Mouse (Mus musculus): ENCODE results near the gene Tac2. TPM values are rescaled to one million over a fixed set of nuclear protein-coding genes. Genes with fewer than 3 reads are reported as not detected.

Gene Tac2
- polyA plus RNA-seq, 1 experiment from 2014 or later: 0.41 TPM

GRCm38 (mm10) chr10:127763914-127764680 is 39.8 kb downstream of the Tac2 start:
- H3K27me3 ChIP-seq (ENCODE audit: control insufficient read depth, insufficient read depth, low read length): no peaks in the 10 kb centered on the region
- H3K4me3 ChIP-seq (replicated peaks; ENCODE audit: low read length): no peak overlapping the region
- DNase-seq (ENCODE audit: low spot score): no peak
- H3K36me3 ChIP-seq (replicated peaks; ENCODE audit: control insufficient read depth, insufficient read depth): no peaks in the 10 kb centered on the region
- no peak overlapping the region for H3K27ac ChIP-seq
- 66% methylated on average over 12 of the region's 12 CpGs for WGBS
- no peak overlapping the region for H3K9ac ChIP-seq
- H3K9me3 ChIP-seq (ENCODE audit: control insufficient read depth, low read length): no peaks in the 10 kb centered on the region
- no peak overlapping the region for H3K4me2 ChIP-seq (replicated peaks)
- no peak for ATAC-seq (ENCODE audit: low FRiP score)
- H3K4me1 ChIP-seq (replicated peaks; ENCODE audit: control insufficient read depth, insufficient read depth, low read length): no peaks in the 10 kb centered on the region

GRCm38 (mm10) chr10:127766564-127766963 is 42.3 kb downstream of the Tac2 start:
- WGBS: 93% methylated on average over 1 of the region's 1 CpGs
- no peak overlapping the region for H3K4me2 ChIP-seq (replicated peaks)
- H3K4me1 ChIP-seq (replicated peaks; ENCODE audit: control insufficient read depth, insufficient read depth, low read length): no peaks in the 10 kb centered on the region
- H3K9ac ChIP-seq: no peak overlapping the region
- ATAC-seq (ENCODE audit: low FRiP score) (no peak), DNase-seq (ENCODE audit: low spot score) (no peak)
- H3K36me3 ChIP-seq (replicated peaks; ENCODE audit: control insufficient read depth, insufficient read depth): no peaks in the 10 kb centered on the region
- H3K27ac ChIP-seq: no peak overlapping the region
- no peaks in the 10 kb centered on the region for H3K9me3 ChIP-seq (ENCODE audit: control insufficient read depth, low read length)
- no peak overlapping the region for H3K4me3 ChIP-seq (replicated peaks; ENCODE audit: low read length)
- H3K27me3 ChIP-seq (ENCODE audit: control insufficient read depth, insufficient read depth, low read length): no peaks in the 10 kb centered on the region

- 87% methylated on average over 2 of the region's 2 CpGs for WGBS
- no peaks in the 10 kb centered on the region for H3K27me3 ChIP-seq (ENCODE audit: control insufficient read depth, insufficient read depth, low read length)
- no peaks in the 10 kb centered on the region for H3K36me3 ChIP-seq (replicated peaks; ENCODE audit: control insufficient read depth, insufficient read depth)
- H3K9ac ChIP-seq: no peak within 1 kb of the TSS
- no peaks in the 10 kb centered on the region for H3K4me1 ChIP-seq (replicated peaks; ENCODE audit: control insufficient read depth, insufficient read depth, low read length)
- no peak within 1 kb of the TSS for H3K4me2 ChIP-seq (replicated peaks)
- no peak for DNase-seq (ENCODE audit: low spot score)
- H3K9me3 ChIP-seq (ENCODE audit: control insufficient read depth, low read length): no peaks in the 10 kb centered on the region
- no peak within 1 kb of the TSS for H3K4me3 ChIP-seq (replicated peaks; ENCODE audit: low read length)
- H3K27ac ChIP-seq: no peak within 1 kb of the TSS
- no peak for ATAC-seq (ENCODE audit: low FRiP score)
Observed at GRCm38 (mm10) chr10:127776011-127776410, 51.7 kb downstream of the Tac2 start, which contains the start of gene Rdh9. Gene Rdh9, plus strand, starts transcription at chr10:127776386.

Other genes starting within 250 kb of the Tac2 start
- 0.60 TPM in 1 of 2 replicates, not detected in the other for gene Stac3, start 222.8 kb upstream of the Tac2 start, polyA plus RNA-seq (2014; fragmentation: Nextera tagmentation; extraction: Ambion mirVana)
- gene Ndufa4l2, start 209.5 kb upstream of the Tac2 start, polyA plus RNA-seq (2014; fragmentation: Nextera tagmentation; extraction: Ambion mirVana): 12.7 and 18.0 TPM in 2 replicates
- 45.6 and 47.4 TPM in 2 replicates for gene Shmt2, start 202.0 kb upstream of the Tac2 start, polyA plus RNA-seq (2014; fragmentation: Nextera tagmentation; extraction: Ambion mirVana)
- 94.1 and 105 TPM in 2 replicates for gene Nxph4, start 189.9 kb upstream of the Tac2 start, polyA plus RNA-seq (2014; fragmentation: Nextera tagmentation; extraction: Ambion mirVana)
- 118 and 119 TPM in 2 replicates for gene Lrp1, start 103.3 kb upstream of the Tac2 start, polyA plus RNA-seq (2014; fragmentation: Nextera tagmentation; extraction: Ambion mirVana)
- gene Stat6, start 81.5 kb upstream of the Tac2 start, polyA plus RNA-seq (2014; fragmentation: Nextera tagmentation; extraction: Ambion mirVana): 4.7 and 5.5 TPM in 2 replicates
- 3.3 and 4.3 TPM in 2 replicates for gene Nemp1, start 57.6 kb upstream of the Tac2 start, polyA plus RNA-seq (2014; fragmentation: Nextera tagmentation; extraction: Ambion mirVana)
- 2.3 and 2.6 TPM in 2 replicates for gene Nab2, start 55.9 kb upstream of the Tac2 start, polyA plus RNA-seq (2014; fragmentation: Nextera tagmentation; extraction: Ambion mirVana)
- gene Myo1a, start 19.3 kb upstream of the Tac2 start, polyA plus RNA-seq (2014; fragmentation: Nextera tagmentation; extraction: Ambion mirVana): 0.37 and 0.76 TPM in 2 replicates
- gene Zbtb39, start 15.1 kb downstream of the Tac2 start, polyA plus RNA-seq (2014; fragmentation: Nextera tagmentation; extraction: Ambion mirVana): 4.3 and 4.7 TPM in 2 replicates
- gene Gpr182, start 27.3 kb downstream of the Tac2 start, polyA plus RNA-seq (2014; fragmentation: Nextera tagmentation; extraction: Ambion mirVana): 0.70 and 0.87 TPM in 2 replicates
- gene Rdh1, start 35.2 kb downstream of the Tac2 start, polyA plus RNA-seq (2014; fragmentation: Nextera tagmentation; extraction: Ambion mirVana): 0.05 TPM in 1 of 2 replicates, not detected in the other
- gene Rdh16f1, start 35.3 kb downstream of the Tac2 start, polyA plus RNA-seq (2014; fragmentation: Nextera tagmentation; extraction: Ambion mirVana): not detected in 2 replicates
- gene Rdh9, start 51.9 kb downstream of the Tac2 start, polyA plus RNA-seq (2014; fragmentation: Nextera tagmentation; extraction: Ambion mirVana): 0.12 TPM in 1 of 2 replicates, not detected in the other
- gene Rdh16, start 76.7 kb downstream of the Tac2 start, polyA plus RNA-seq (2014; fragmentation: Nextera tagmentation; extraction: Ambion mirVana): 0.10 TPM in 1 of 2 replicates, not detected in the other
- gene Rdh19, start 125.5 kb downstream of the Tac2 start, polyA plus RNA-seq (2014; fragmentation: Nextera tagmentation; extraction: Ambion mirVana): not detected in 2 replicates
- gene Rdh16f2, start 142.0 kb downstream of the Tac2 start, polyA plus RNA-seq (2014; fragmentation: Nextera tagmentation; extraction: Ambion mirVana): not detected in 2 replicates
- gene Rdh7, start 164.3 kb downstream of the Tac2 start, polyA plus RNA-seq (2014; fragmentation: Nextera tagmentation; extraction: Ambion mirVana): not detected in 2 replicates
- gene Sdr9c7, start 174.0 kb downstream of the Tac2 start, polyA plus RNA-seq (2014; fragmentation: Nextera tagmentation; extraction: Ambion mirVana): not detected in 2 replicates

Measured in hindbrain, embryonic 14.5 days (tissue).